Mouse (Mus musculus): ENCODE results near the gene Fgf8. TPM values are rescaled to one million over a fixed set of nuclear protein-coding genes. Genes with fewer than 3 reads are reported as not detected.

Fgf8 gene
- total and polyA plus RNA-seq, 2 experiments, result not detected

- 38% methylated on average over 8 of the region's 8 CpGs for WGBS
- H3K27ac ChIP-seq (replicated peaks; ENCODE audit: insufficient read depth, low read depth, low read length), result no peak overlapping the region
- TF ChIP-seq POLR2A (IDR thresholded peaks at IDR 0.05; ENCODE audit: extremely low read depth, insufficient read depth, low read length), result no peak
- H3K79me2 ChIP-seq (ENCODE audit: control insufficient read depth, insufficient read depth, low read length), result peaks cover 25% of the 10 kb centered on the region
- H3K27me3 ChIP-seq (ENCODE audit: control insufficient read depth, insufficient read depth, low read length), result no peaks in the 10 kb centered on the region
- no peak for DNase-seq (ENCODE audit: extremely low read depth, low read depth, low spot score)
- peaks cover 4% of the 10 kb centered on the region for H3K4me1 ChIP-seq (ENCODE audit: control insufficient read depth, insufficient read depth, low read length)
- peaks cover 18% of the 10 kb centered on the region; the same call in 1 of the 2 replicates for H3K36me3 ChIP-seq (ENCODE audit: control insufficient read depth, insufficient read depth, low read length)
- H3K9ac ChIP-seq (ENCODE audit: low read depth, low read length), result no peak overlapping the region
- no peak overlapping the region for H3K4me3 ChIP-seq (ENCODE audit: insufficient read depth, low read depth, low read length)
Measured at GRCm38 (mm10) chr19:45781676-45782075, 39.0 kb upstream of the Fgf8 start.

- TF ChIP-seq CTCF (IDR thresholded peaks at IDR 0.05; ENCODE audit: low read depth, low read length) (no peak), POLR2A (IDR thresholded peaks at IDR 0.05; ENCODE audit: extremely low read depth, insufficient read depth, low read length) (no peak)
Measured at GRCm38 (mm10) chr19:45780350-45780915, 37.7 kb upstream of the Fgf8 start.

DNA sequence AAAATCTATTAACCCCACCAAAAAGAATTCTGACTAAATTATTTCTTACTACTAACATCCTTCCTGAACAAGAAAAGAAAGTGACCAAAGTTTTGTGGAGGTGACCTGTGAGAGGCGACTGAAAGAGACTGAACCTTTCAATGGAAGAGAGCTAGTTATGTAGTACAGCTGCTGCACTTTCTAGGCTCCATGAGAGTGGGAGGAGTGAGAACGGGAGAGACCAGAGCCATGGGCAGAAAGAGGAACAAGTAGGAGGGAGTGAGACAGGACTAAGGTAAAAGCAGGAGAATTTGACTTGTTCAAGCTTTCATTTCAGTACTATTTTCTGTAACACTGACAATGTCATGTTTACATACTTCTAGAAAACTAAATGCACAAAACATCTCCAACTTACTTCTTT, 32.8 kb upstream of the Fgf8 start:
- 87% methylated on average over 2 of the region's 2 CpGs for WGBS
- Histone ChIP-seq H3K27me3 (ENCODE audit: control insufficient read depth, insufficient read depth, low read length) (no peaks in the 10 kb centered on the region), H3K9ac (ENCODE audit: low read depth, low read length) (no peak overlapping the region), H3K79me2 (ENCODE audit: control insufficient read depth, insufficient read depth, low read length) (peaks cover 9% of the 10 kb centered on the region; the same call in 1 of the 2 replicates), H3K4me3 (ENCODE audit: insufficient read depth, low read depth, low read length) (no peak overlapping the region), H3K36me3 (ENCODE audit: control insufficient read depth, insufficient read depth, low read length) (peaks cover 71% of the 10 kb centered on the region), H3K27ac (replicated peaks; ENCODE audit: insufficient read depth, low read depth, low read length) (no peak overlapping the region), H3K4me1 (ENCODE audit: control insufficient read depth, insufficient read depth, low read length) (no peaks in the 10 kb centered on the region)
- no peak for TF ChIP-seq POLR2A (IDR thresholded peaks at IDR 0.05; ENCODE audit: extremely low read depth, insufficient read depth, low read length)
- TF ChIP-seq CTCF (IDR thresholded peaks at IDR 0.05; ENCODE audit: low read depth, low read length), result no peak
- DNase-seq (ENCODE audit: extremely low read depth, low read depth, low spot score), result no peak

More at GRCm38 (mm10) chr19:45780350-45780915, 37.7 kb upstream of the Fgf8 start:
- peaks cover 4% of the 10 kb centered on the region for H3K4me1 ChIP-seq (ENCODE audit: control insufficient read depth, insufficient read depth, low read length)
- H3K27me3 ChIP-seq (ENCODE audit: control insufficient read depth, insufficient read depth, low read length), result no peaks in the 10 kb centered on the region
- no peak overlapping the region for H3K4me3 ChIP-seq (ENCODE audit: insufficient read depth, low read depth, low read length)
- peaks cover 25% of the 10 kb centered on the region for H3K79me2 ChIP-seq (ENCODE audit: control insufficient read depth, insufficient read depth, low read length)
- WGBS, result 76% methylated on average over 13 of the region's 13 CpGs
- DNase-seq (ENCODE audit: extremely low read depth, low read depth, low spot score), result no peak
- H3K27ac ChIP-seq (replicated peaks; ENCODE audit: insufficient read depth, low read depth, low read length), result no peak overlapping the region
- H3K36me3 ChIP-seq (ENCODE audit: control insufficient read depth, insufficient read depth, low read length), result peaks cover 28% of the 10 kb centered on the region
- no peak overlapping the region for H3K9ac ChIP-seq (ENCODE audit: low read depth, low read length)

DNA sequence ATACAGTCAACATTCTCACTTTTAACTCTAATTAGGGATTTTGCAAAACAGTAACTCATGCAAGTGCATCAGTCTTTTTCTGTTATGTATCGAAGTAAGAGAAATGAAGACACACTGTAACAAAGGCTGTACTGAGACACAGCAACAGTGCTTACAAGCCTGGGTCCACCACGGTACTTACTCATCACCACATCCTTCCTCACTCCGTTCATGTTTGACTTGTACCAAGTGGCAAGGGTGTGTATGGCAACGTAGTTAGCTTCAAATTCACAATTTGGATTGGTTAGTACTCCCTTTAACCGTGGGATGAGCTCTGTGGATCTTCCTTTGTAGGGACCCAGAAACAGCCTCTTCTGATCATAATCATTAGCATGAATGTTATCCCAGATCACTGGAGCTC, 28.8 kb upstream of the Fgf8 start:
- no peak for DNase-seq (ENCODE audit: extremely low read depth, low read depth, low spot score)
- TF ChIP-seq POLR2A (IDR thresholded peaks at IDR 0.05; ENCODE audit: extremely low read depth, insufficient read depth, low read length) (no peak), CTCF (IDR thresholded peaks at IDR 0.05; ENCODE audit: low read depth, low read length) (no peak)
- H3K27me3 ChIP-seq (ENCODE audit: control insufficient read depth, insufficient read depth, low read length), result no peaks in the 10 kb centered on the region
- H3K4me1 ChIP-seq (ENCODE audit: control insufficient read depth, insufficient read depth, low read length), result no peaks in the 10 kb centered on the region
- H3K79me2 ChIP-seq (ENCODE audit: control insufficient read depth, insufficient read depth, low read length), result peaks cover 2% of the 10 kb centered on the region; the same call in 1 of the 2 replicates
- no peak overlapping the region for H3K4me3 ChIP-seq (ENCODE audit: insufficient read depth, low read depth, low read length)
- WGBS, result 89% methylated on average over 5 of the region's 5 CpGs
- no peak overlapping the region for H3K9ac ChIP-seq (ENCODE audit: low read depth, low read length)
- peaks cover 82% of the 10 kb centered on the region for H3K36me3 ChIP-seq (ENCODE audit: control insufficient read depth, insufficient read depth, low read length)
- no peak overlapping the region for H3K27ac ChIP-seq (replicated peaks; ENCODE audit: insufficient read depth, low read depth, low read length)

DNA sequence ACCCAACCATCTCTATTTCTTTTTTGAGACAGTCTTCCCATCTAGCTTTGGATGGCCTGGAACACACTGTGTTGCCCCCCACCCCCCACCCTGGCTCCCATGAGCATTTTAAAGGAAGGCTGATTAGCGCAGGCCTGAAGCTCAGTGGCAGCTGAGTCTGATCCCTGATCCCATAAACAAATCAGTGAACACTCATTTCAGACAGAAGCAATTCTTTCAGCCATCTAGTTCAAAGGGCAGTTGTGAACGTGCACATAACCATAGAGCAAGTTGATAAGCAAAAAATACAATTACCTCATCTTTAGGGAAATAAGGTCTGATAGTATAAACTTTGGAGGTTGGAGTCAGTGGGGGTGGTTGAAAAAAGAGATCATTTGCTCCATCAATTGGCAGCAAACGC, 18.1 kb upstream of the Fgf8 start:
- no peak overlapping the region for H3K4me3 ChIP-seq (ENCODE audit: insufficient read depth, low read depth, low read length)
- no peaks in the 10 kb centered on the region for H3K27me3 ChIP-seq (ENCODE audit: control insufficient read depth, insufficient read depth, low read length)
- H3K36me3 ChIP-seq (ENCODE audit: control insufficient read depth, insufficient read depth, low read length), result peaks cover 81% of the 10 kb centered on the region
- no peak overlapping the region for H3K27ac ChIP-seq (replicated peaks; ENCODE audit: insufficient read depth, low read depth, low read length)
- DNase-seq (ENCODE audit: extremely low read depth, low read depth, low spot score), result no peak
- TF ChIP-seq CTCF (IDR thresholded peaks at IDR 0.05; ENCODE audit: low read depth, low read length) (no peak), POLR2A (IDR thresholded peaks at IDR 0.05; ENCODE audit: extremely low read depth, insufficient read depth, low read length) (no peak)
- no peaks in the 10 kb centered on the region for H3K4me1 ChIP-seq (ENCODE audit: control insufficient read depth, insufficient read depth, low read length)
- WGBS, result 78% methylated on average over 3 of the region's 3 CpGs
- peaks cover 4% of the 10 kb centered on the region; the same call in 1 of the 2 replicates for H3K79me2 ChIP-seq (ENCODE audit: control insufficient read depth, insufficient read depth, low read length)
- no peak overlapping the region for H3K9ac ChIP-seq (ENCODE audit: low read depth, low read length)

DNA sequence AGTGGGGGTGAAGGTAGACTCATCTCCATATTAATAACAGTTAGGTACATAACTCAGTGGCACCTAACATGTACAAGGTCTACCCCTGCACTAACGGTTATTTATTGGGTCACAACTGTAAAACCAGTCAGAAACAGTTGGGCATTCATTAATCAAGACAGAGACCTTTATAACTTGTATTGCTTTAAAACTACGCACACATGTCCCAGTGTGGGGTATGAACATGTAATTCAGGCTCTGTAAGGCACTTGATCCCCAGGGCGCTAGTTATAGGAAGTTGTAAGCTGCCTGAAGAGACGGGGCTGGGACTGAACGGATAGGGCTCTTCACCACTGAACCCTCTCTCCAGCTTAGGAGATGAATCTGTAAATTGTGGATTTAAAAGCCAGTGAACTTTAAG, 16.0 kb upstream of the Fgf8 start:
- no peak for TF ChIP-seq POLR2A (IDR thresholded peaks at IDR 0.05; ENCODE audit: extremely low read depth, insufficient read depth, low read length)
- TF ChIP-seq CTCF (IDR thresholded peaks at IDR 0.05; ENCODE audit: low read depth, low read length), result no peak
- H3K27me3 ChIP-seq (ENCODE audit: control insufficient read depth, insufficient read depth, low read length), result no peaks in the 10 kb centered on the region
- H3K79me2 ChIP-seq (ENCODE audit: control insufficient read depth, insufficient read depth, low read length), result peaks cover 4% of the 10 kb centered on the region; the same call in 1 of the 2 replicates
- H3K4me1 ChIP-seq (ENCODE audit: control insufficient read depth, insufficient read depth, low read length), result no peaks in the 10 kb centered on the region
- H3K4me3 ChIP-seq (ENCODE audit: insufficient read depth, low read depth, low read length), result no peak overlapping the region
- no peak for DNase-seq (ENCODE audit: extremely low read depth, low read depth, low spot score)
- 90% methylated on average over 5 of the region's 5 CpGs for WGBS
- H3K27ac ChIP-seq (replicated peaks; ENCODE audit: insufficient read depth, low read depth, low read length), result no peak overlapping the region
- peaks cover 81% of the 10 kb centered on the region for H3K36me3 ChIP-seq (ENCODE audit: control insufficient read depth, insufficient read depth, low read length)
- H3K9ac ChIP-seq (ENCODE audit: low read depth, low read length), result no peak overlapping the region

All from liver, adult 2 months (tissue).